In genomic region chr12:31998706-31999105, GRCm38 (mm10) we compare ENCODE assay signal across 21 mouse cellular contexts. TPM values are rescaled to one million over a fixed set of nuclear protein-coding genes. Genes with fewer than 3 reads are reported as not detected.
DNase-seq lines count a peak whose midpoint lies in the region; ATAC-seq and TF ChIP-seq lines count a peak whose summit lies in the region.
"Had no signal": no experiment of that assay in that cellular context is flagged by ENCODE, and none has a peak within 500 bp of the region (broad histone marks: within the 10 kb centered on the region; RNA-seq: fewer than 3 reads in every experiment).

No protein-coding gene starts in this region.

- peaks cover 4% of the 10 kb centered on the region; the same call in 1 of the 2 replicates for H3K4me1 ChIP-seq in forebrain, embryonic 14.5 days (ENCODE audit: control insufficient read depth, insufficient read depth, low read length)
- H3K4me1 ChIP-seq in forebrain, embryonic 11.5 days (replicated peaks; ENCODE audit: control insufficient read depth, insufficient read depth, low read length) = no peaks in the 10 kb centered on the region
- peaks cover 97% of the 10 kb centered on the region for H3K4me1 ChIP-seq in megakaryocyte, embryonic 14.5 days
- H3K4me1 ChIP-seq in forebrain, embryonic 16.5 days (replicated peaks; ENCODE audit: control insufficient read depth, insufficient read depth, low read length) = peaks cover 18% of the 10 kb centered on the region
- H3K4me1 ChIP-seq: embryonic facial prominence, embryonic 12.5 days had no signal

- no peaks in the 10 kb centered on the region for H3K27me3 ChIP-seq in forebrain, embryonic 14.5 days (replicated peaks; ENCODE audit: control insufficient read depth, insufficient read depth, low read length)
- no peaks in the 10 kb centered on the region for H3K27me3 ChIP-seq in forebrain, embryonic 11.5 days (ENCODE audit: control insufficient read depth, insufficient read depth, low read length)
- H3K27me3 ChIP-seq in megakaryocyte, embryonic 14.5 days (replicated peaks) = no peaks in the 10 kb centered on the region
- no peaks in the 10 kb centered on the region for H3K27me3 ChIP-seq in forebrain, embryonic 16.5 days (replicated peaks; ENCODE audit: control insufficient read depth, insufficient read depth, low read length)
- H3K27me3 ChIP-seq: embryonic facial prominence, embryonic 12.5 days; heart, embryonic 13.5 days; hindbrain, embryonic 15.5 days; Patski had no signal

- 82% methylated on average over 5 of the region's 5 CpGs for WGBS in forebrain, embryonic 14.5 days
- WGBS in forebrain, embryonic 11.5 days = 92% methylated on average over 5 of the region's 5 CpGs
- WGBS in forebrain, embryonic 16.5 days = 61% methylated on average over 5 of the region's 5 CpGs

- no peak overlapping the region for H3K9ac ChIP-seq in forebrain, embryonic 14.5 days (ENCODE audit: low read length)
- H3K9ac ChIP-seq in forebrain, embryonic 11.5 days (ENCODE audit: low read length) = no peak overlapping the region
- H3K9ac ChIP-seq in forebrain, embryonic 16.5 days (replicated peaks; ENCODE audit: low read depth, low read length) = no peak overlapping the region
- H3K9ac ChIP-seq: embryonic facial prominence, embryonic 12.5 days; heart, embryonic 13.5 days; hindbrain, embryonic 15.5 days had no signal

- peak; percentile 34 for DNase-seq in forebrain, embryonic 14.5 days (ENCODE audit: low spot score)
- DNase-seq in forebrain, embryonic 11.5 days (ENCODE audit: low spot score) = no peak
- DNase-seq in left cerebral cortex, adult 2 months (ENCODE audit: extremely low spot score in 1 of 2, low spot score in 2 of 2) = no peak
- no peak for DNase-seq in left cerebral cortex, adult 8-10 months (ENCODE audit: low spot score in 2 of 2)
- no peak for DNase-seq in layer of hippocampus, adult 9-10 months (ENCODE audit: low spot score)
- DNase-seq: adrenal gland, adult 2 months; adrenal gland, postnatal 25 days; cerebellum, adult 11-12 months; cerebellum, adult 9-10 months; cerebellum, postnatal 25 days; gastrocnemius, postnatal 14 days; heart, postnatal 36 days had no signal

- no peak for TF ChIP-seq CTCF in left cerebral cortex, adult 2 months (IDR thresholded peaks at IDR 0.05)

- no peak overlapping the region for H3K27ac ChIP-seq in forebrain, embryonic 14.5 days (ENCODE audit: low read depth, low read length)
- no peak overlapping the region for H3K27ac ChIP-seq in forebrain, embryonic 11.5 days (ENCODE audit: low read depth, low read length)
- peak overlapping the region; percentile 11; the same call in 1 of the 2 replicates for H3K27ac ChIP-seq in left cerebral cortex, adult 2 months
- H3K27ac ChIP-seq in forebrain, embryonic 16.5 days (ENCODE audit: low read length) = peak overlapping the region; percentile 75
- H3K27ac ChIP-seq: embryonic facial prominence, embryonic 12.5 days; heart, embryonic 13.5 days; hindbrain, embryonic 15.5 days had no signal

- intact Hi-C loops in left cerebral cortex, adult 2 months (cut with DNase I) = no loop called here

- H3K4me2 ChIP-seq in forebrain, embryonic 14.5 days (ENCODE audit: low read length) = no peak overlapping the region
- H3K4me2 ChIP-seq in forebrain, embryonic 11.5 days (ENCODE audit: low read depth, low read length, severe bottlenecking) = no peak overlapping the region
- no peak overlapping the region for H3K4me2 ChIP-seq in forebrain, embryonic 16.5 days (ENCODE audit: low read length)
- H3K4me2 ChIP-seq: embryonic facial prominence, embryonic 12.5 days; heart, embryonic 13.5 days; hindbrain, embryonic 15.5 days had no signal

- ATAC-seq in forebrain, embryonic 14.5 days = peak; percentile 24; the same call in 1 of the 2 replicates
- no peak for ATAC-seq in forebrain, embryonic 11.5 days (replicated peaks; ENCODE audit: low FRiP score)
- ATAC-seq in megakaryocyte, adult 5-6 weeks (ENCODE audit: poor library complexity, severe bottlenecking) = no peak
- peak; percentile 84 for ATAC-seq in forebrain, embryonic 16.5 days
- ATAC-seq: activated CD4-positive, CD25-positive, alpha-beta regulatory T cell, adult 4 months; intestine, embryonic 16.5 days; Patski had no signal

- H3K36me3 ChIP-seq in forebrain, embryonic 14.5 days (ENCODE audit: control insufficient read depth, insufficient read depth, low read length) = no peaks in the 10 kb centered on the region
- no peaks in the 10 kb centered on the region for H3K36me3 ChIP-seq in forebrain, embryonic 11.5 days (ENCODE audit: control insufficient read depth, insufficient read depth, low read length)
- peaks cover 73% of the 10 kb centered on the region for H3K36me3 ChIP-seq in megakaryocyte, embryonic 14.5 days (replicated peaks; ENCODE audit: low read length)
- H3K36me3 ChIP-seq in forebrain, embryonic 16.5 days (ENCODE audit: control insufficient read depth, insufficient read depth) = no peaks in the 10 kb centered on the region
- H3K36me3 ChIP-seq: embryonic facial prominence, embryonic 12.5 days; heart, embryonic 13.5 days; hindbrain, embryonic 15.5 days had no signal

- H3K9me3 ChIP-seq in forebrain, embryonic 14.5 days (replicated peaks; ENCODE audit: control insufficient read depth, low read length) = no peaks in the 10 kb centered on the region
- no peaks in the 10 kb centered on the region for H3K9me3 ChIP-seq in forebrain, embryonic 11.5 days (ENCODE audit: control insufficient read depth, low read length)
- no peaks in the 10 kb centered on the region for H3K9me3 ChIP-seq in megakaryocyte, embryonic 14.5 days
- H3K9me3 ChIP-seq in forebrain, embryonic 16.5 days (ENCODE audit: control insufficient read depth, low read length) = no peaks in the 10 kb centered on the region
- H3K9me3 ChIP-seq: embryonic facial prominence, embryonic 12.5 days; heart, embryonic 13.5 days; hindbrain, embryonic 15.5 days had no signal

- no peak overlapping the region for H3K4me3 ChIP-seq in forebrain, embryonic 14.5 days (ENCODE audit: low read depth, low read length)
- no peak overlapping the region for H3K4me3 ChIP-seq in forebrain, embryonic 11.5 days (ENCODE audit: low read depth, low read length)
- H3K4me3 ChIP-seq in left cerebral cortex, adult 2 months = no peak overlapping the region
- peak overlapping the region; percentile 51 for H3K4me3 ChIP-seq in megakaryocyte, embryonic 14.5 days (replicated peaks)
- no peak overlapping the region for H3K4me3 ChIP-seq in forebrain, embryonic 16.5 days (replicated peaks; ENCODE audit: low read length)
- H3K4me3 ChIP-seq: embryonic facial prominence, embryonic 12.5 days; heart, embryonic 13.5 days; hindbrain, embryonic 15.5 days had no signal

RNA-seq across cellular contexts. Expression of gene Hbp1, which starts 48.4 kb away (rescaled TPM):
- 107 and 112 TPM in 2 replicates for polyA plus RNA-seq in forebrain, embryonic 14.5 days (2014; fragmentation: Nextera tagmentation; extraction: Ambion mirVana)
- 80.8 and 87.1 TPM in 2 replicates for polyA plus RNA-seq in forebrain, embryonic 11.5 days (2014; fragmentation: Nextera tagmentation; extraction: Ambion mirVana)
- 10 to 100 TPM; 21.4 to 22.1 TPM for total RNA-seq in left cerebral cortex, adult 2 months (2021)
- total RNA-seq in left cerebral cortex, adult 8-10 months (2022) = 10 to 100 TPM; 23.4 to 28.4 (median 27.0) TPM
- 0.52 and 2.0 TPM in 2 replicates for polyA plus RNA-seq in megakaryocyte, embryonic 14.5 days (2012; ENCODE audit: insufficient read depth, low replicate concordance)
- total RNA-seq in megakaryocyte, adult 5-6 weeks (2015) = 80.3 and 81.1 TPM in 2 replicates
- 63.7 and 63.9 TPM in 2 replicates for total RNA-seq in megakaryocyte, adult 5-6 weeks (2017)
- 83.3 and 96.3 TPM in 2 replicates for polyA plus RNA-seq in forebrain, embryonic 16.5 days (2015; fragmentation: Nextera tagmentation; extraction: Ambion mirVana)

Comparison
In these comparisons a context has a peak if more than half of its experiments do, and no peak if none do; other contexts are left out.
1. ATAC-seq: peak in forebrain, embryonic 14.5 days (single experiment) and forebrain, embryonic 16.5 days (single experiment); none in forebrain, embryonic 11.5 days (single experiment) and megakaryocyte, adult 5-6 weeks (single experiment).
2. H3K27ac ChIP-seq: peak in left cerebral cortex, adult 2 months (single experiment) and forebrain, embryonic 16.5 days (single experiment); none in forebrain, embryonic 14.5 days (single experiment) and forebrain, embryonic 11.5 days (single experiment).
3. RNA of gene Hbp1, which starts 48.4 kb away (polyA plus RNA-seq): 107 to 112 TPM in forebrain, embryonic 14.5 days, 83.3 to 96.3 TPM in forebrain, embryonic 16.5 days and 80.8 to 87.1 TPM in forebrain, embryonic 11.5 days; 0.52 to 2.0 TPM in megakaryocyte, embryonic 14.5 days; every median in the first group is over 10 times any median in the second.